Mouse (Mus musculus): ENCODE results near the gene 1700001K19Rik. TPM values are rescaled to one million over a fixed set of nuclear protein-coding genes. Genes with fewer than 3 reads are reported as not detected.
A peak's percentile ranks its signal among the peaks of the same experiment; 100 is the strongest.
"Not testable (repeated sequence)": the region's sequence is repeated elsewhere in the genome, so short reads cannot be mapped to it uniquely, and the experiment has no call there.

Gene 1700001K19Rik
- total RNA-seq, 4 experiments from 2014 or later = not detected

GRCm38 (mm10) chr12:110695676-110696171, 13.3 kb upstream of the 1700001K19Rik start:
- DNase-seq = peak; percentile 49

- DNase-seq = not testable (repeated sequence)
These were observed 11.0 kb upstream of the 1700001K19Rik start for GRCm38 (mm10) chr12:110693378-110693777.

- DNase-seq = no peak
These were observed 7.7 kb upstream of the 1700001K19Rik start for GRCm38 (mm10) chr12:110689919-110690643.

- DNase-seq = not testable (repeated sequence)
These were observed 6.5 kb upstream of the 1700001K19Rik start for GRCm38 (mm10) chr12:110688921-110689320.

- DNase-seq = no peak
These were observed 5.7 kb upstream of the 1700001K19Rik start for GRCm38 (mm10) chr12:110687894-110688734.

- DNase-seq = no peak
These were observed 1.2 kb upstream of the 1700001K19Rik start for GRCm38 (mm10) chr12:110683580-110683979.

- DNase-seq = no peak
These were observed 541 bp downstream of the 1700001K19Rik start for GRCm38 (mm10) chr12:110681878-110682277.

GRCm38 (mm10) chr12:110681191-110681590, 1.2 kb downstream of the 1700001K19Rik start:
- DNase-seq = no peak

- DNase-seq = no peak
These were observed 8.2 kb downstream of the 1700001K19Rik start for GRCm38 (mm10) chr12:110674243-110674642.

- DNase-seq = no peak
These were observed 14.8 kb downstream of the 1700001K19Rik start for GRCm38 (mm10) chr12:110667466-110668077.

- no peak for DNase-seq
These were observed 20.7 kb downstream of the 1700001K19Rik start for GRCm38 (mm10) chr12:110661746-110662145.

GRCm38 (mm10) chr12:110651464-110651863, 31.0 kb downstream of the 1700001K19Rik start:
- no peak for DNase-seq

GRCm38 (mm10) chr12:110650241-110650641, 32.2 kb downstream of the 1700001K19Rik start:
- DNase-seq = no peak

GRCm38 (mm10) chr12:110637507-110638114, 44.8 kb downstream of the 1700001K19Rik start:
- DNase-seq = no peak

- DNase-seq = no peak
These were observed 46.1 kb downstream of the 1700001K19Rik start for GRCm38 (mm10) chr12:110636293-110636692.

- no peak for DNase-seq
These were observed 52.4 kb downstream of the 1700001K19Rik start for GRCm38 (mm10) chr12:110630056-110630455.

Small RNAs within 50 kb of the gene (microRNA-seq; reads per million reads assigned to microRNA genes)
- 0 reads per million in 2 experiments for gene Gm27299

Other genes with a start within 250 kb of the 1700001K19Rik start
- gene Ppp2r5c, start 235.5 kb downstream of the 1700001K19Rik start, total RNA-seq (2022) = 100 to 1,000 TPM; 106 to 141 (median 127) TPM
- gene Dync1h1, start 81.2 kb downstream of the 1700001K19Rik start, total RNA-seq (2022) = 100 to 1,000 TPM; 133 to 190 (median 158) TPM
- gene Hsp90aa1, start 20.1 kb upstream of the 1700001K19Rik start, total RNA-seq (2022) = 100 to 1,000 TPM; 272 to 830 (median 476) TPM
- 10 to 100 TPM; 50.6 to 70.4 (median 56.8) TPM for gene Wdr20, start 55.3 kb upstream of the 1700001K19Rik start, total RNA-seq (2022)
- gene Mok, start 158.3 kb upstream of the 1700001K19Rik start, total RNA-seq (2022) = 1 to 10 TPM; 1.4 to 3.7 (median 2.5) TPM
- gene Zfp839, start 167.6 kb upstream of the 1700001K19Rik start, total RNA-seq (2022) = 10 to 100 TPM; 15.5 to 22.4 (median 18.4) TPM
- gene Cinp, start 206.5 kb upstream of the 1700001K19Rik start, total RNA-seq (2022) = 10 to 100 TPM; 37.4 to 39.6 (median 38.6) TPM
- 10 to 100 TPM; 10.1 to 16.4 (median 12.9) TPM for gene Tecpr2, start 206.6 kb upstream of the 1700001K19Rik start, total RNA-seq (2022)